Mouse (Mus musculus) testis, adult 2 months (tissue): ENCODE data around the gene Olfr23.

ENCODE experiments used
- CTCF ChIP-seq: fragments of 200-500 bp; IDR thresholded peaks from 2 replicates; pipeline ENCODE4 v1.5.1; 2012; ENCODE audit warnings: low read depth, mild to moderate bottlenecking, inconsistent platforms, low read length, moderate library complexity; ENCODE audit not compliant: control insufficient read depth, insufficient read depth, insufficient replicate concordance
- POLR2A ChIP-seq: fragments of 200-500 bp; IDR thresholded peaks from 2 replicates; pipeline ENCODE4 v1.6.1; 2012; ENCODE audit warnings: low read depth, mild to moderate bottlenecking, inconsistent platforms, low read length, moderate library complexity; ENCODE audit not compliant: control insufficient read depth

GRCm38 (mm10) chr11:73890671-73891070, 45.8 kb upstream of the Olfr23 start, which contains the start of gene Olfr394:
- no peak for TF ChIP-seq CTCF
- no peak for TF ChIP-seq POLR2A
